ENCODE assay signal across 8 mouse cellular contexts in the genomic region with DNA sequence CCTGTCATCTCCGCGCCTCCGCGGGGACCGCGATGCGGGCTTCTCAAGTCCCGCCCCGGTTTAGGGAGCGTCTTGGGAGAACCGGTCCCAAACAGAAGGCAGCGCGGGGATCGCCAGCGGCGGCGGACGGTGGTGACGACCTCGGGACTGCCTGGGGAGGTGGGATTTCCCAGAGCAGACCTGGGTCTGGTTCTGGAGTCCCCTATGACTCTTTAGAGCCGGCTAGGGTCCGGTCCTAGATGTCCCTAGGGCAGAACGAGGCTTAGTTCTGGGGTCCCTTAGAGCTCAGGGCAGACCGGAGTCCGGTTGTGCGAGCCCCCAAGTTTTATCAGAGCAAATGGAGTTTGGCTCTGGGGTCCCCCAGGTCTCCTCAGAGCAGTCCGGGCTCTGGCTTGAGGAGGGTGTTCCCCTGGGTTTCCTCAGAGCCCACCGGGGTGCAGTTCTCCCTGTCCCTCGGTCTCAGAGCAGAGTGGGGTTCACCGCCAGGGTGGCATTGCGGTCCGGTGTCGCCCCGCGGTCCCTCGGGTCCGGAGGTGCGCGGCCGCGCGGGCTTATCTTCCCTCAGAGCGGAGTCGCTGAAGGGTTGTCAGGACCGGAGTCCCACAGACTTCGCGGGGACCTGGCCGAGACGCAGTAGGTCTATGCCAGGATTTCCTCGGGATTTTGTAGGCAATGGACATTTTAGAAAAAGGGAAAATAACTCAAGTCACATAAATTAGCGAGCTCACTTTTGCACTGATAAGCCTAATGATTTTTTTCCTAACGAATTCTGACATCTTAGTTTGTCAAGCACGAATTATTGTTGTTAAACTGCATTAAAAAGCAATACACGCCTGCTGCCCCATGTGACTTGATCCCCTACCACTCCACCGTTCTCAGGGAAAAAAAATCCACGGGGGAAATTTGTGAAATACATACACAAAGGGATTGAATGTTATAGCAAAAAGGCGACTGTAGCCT. TPM values are rescaled to one million over a fixed set of nuclear protein-coding genes. Genes with fewer than 3 reads are reported as not detected.
DNase-seq lines count a peak whose midpoint lies in the region; ATAC-seq and TF ChIP-seq lines count a peak whose summit lies in the region.

No protein-coding gene starts in this region.

- in situ Hi-C loops in ES-E14 (cut with MboI; ENCODE audit: low sequenced_read_pairs in 2 of 2, unreplicated experiment in 2 of 2), result no loop called here

- H3K4me1 ChIP-seq in ES-E14 (ENCODE audit: control insufficient read depth in 2 of 2, insufficient read depth in 2 of 2, low read length in 2 of 2, poor library complexity in 1 of 2), result no peaks in the 10 kb centered on the region
- H3K4me1 ChIP-seq in embryonic fibroblast, embryonic 13.5 days (ENCODE audit: control insufficient read depth, insufficient read depth, low read length), result no peaks in the 10 kb centered on the region
- peaks cover 5% of the 10 kb centered on the region for H3K4me1 ChIP-seq in midbrain, embryonic 11.5 days (ENCODE audit: control insufficient read depth, insufficient read depth, low read length)
- H3K4me1 ChIP-seq in stomach, postnatal 0 days (replicated peaks; ENCODE audit: control insufficient read depth, insufficient read depth), result no peaks in the 10 kb centered on the region

- H3K36me3 ChIP-seq in ES-E14 (ENCODE audit: control insufficient read depth, insufficient read depth, low read length, poor library complexity, severe bottlenecking), result no peaks in the 10 kb centered on the region
- no peaks in the 10 kb centered on the region for H3K36me3 ChIP-seq in midbrain, embryonic 11.5 days (ENCODE audit: control insufficient read depth, insufficient read depth, low read length)
- no peaks in the 10 kb centered on the region for H3K36me3 ChIP-seq in stomach, postnatal 0 days (ENCODE audit: control insufficient read depth, insufficient read depth, low read length)

- under 1% methylated on average over 56 of the region's 57 CpGs for WGBS in midbrain, embryonic 11.5 days
- WGBS in stomach, postnatal 0 days, result 2% methylated on average over 57 of the region's 57 CpGs

- peak; percentile 56 to 63 for DNase-seq in B cell, adult 2 months
- DNase-seq in ES-E14 (ENCODE audit: low read depth, low spot score), result no peak
- DNase-seq in heart, postnatal 10 days, result peak; percentile 49 to 65
- DNase-seq in kidney, postnatal 10 days, result peak; percentile 49
- peak; percentile 97 for DNase-seq in midbrain, embryonic 11.5 days (ENCODE audit: low spot score, missing footprints)
- peak; percentile 39 for DNase-seq in stomach, postnatal 0 days (ENCODE audit: low spot score)

- no peaks in the 10 kb centered on the region for H3K9me3 ChIP-seq in ES-E14 (ENCODE audit: control insufficient read depth, insufficient read depth, low read depth, low read length)
- H3K9me3 ChIP-seq in midbrain, embryonic 11.5 days (ENCODE audit: control insufficient read depth, low read length), result no peaks in the 10 kb centered on the region
- H3K9me3 ChIP-seq in stomach, postnatal 0 days (ENCODE audit: control insufficient read depth, low read length), result no peaks in the 10 kb centered on the region

- H3K4me2 ChIP-seq in midbrain, embryonic 11.5 days, result peak overlapping the region; percentile 53
- peak overlapping the region; percentile 70 for H3K4me2 ChIP-seq in stomach, postnatal 0 days (replicated peaks; ENCODE audit: low read depth)

- TF ChIP-seq CTCF in embryonic fibroblast, embryonic 13.5 days (IDR thresholded peaks at IDR 0.05; ENCODE audit: borderline replicate concordance, insufficient read depth, low read length), result no peak
- no peak for TF ChIP-seq CTCF in stomach, postnatal 0 days (IDR thresholded peaks at IDR 0.05; ENCODE audit: low read depth)

- no peak overlapping the region for H3K27ac ChIP-seq in ES-E14 (ENCODE audit: insufficient read depth, low read depth, low read length, poor library complexity, severe bottlenecking)
- H3K27ac ChIP-seq in embryonic fibroblast, embryonic 13.5 days (ENCODE audit: insufficient read depth, low read length), result no peak overlapping the region
- H3K27ac ChIP-seq in midbrain, embryonic 11.5 days (ENCODE audit: low read depth, low read length), result no peak overlapping the region
- H3K27ac ChIP-seq in stomach, postnatal 0 days (replicated peaks), result no peak overlapping the region

- peak overlapping the region; percentile 66 to 68 for H3K4me3 ChIP-seq in ES-E14 (ENCODE audit: insufficient read depth in 1 of 2, low read depth in 1 of 2, low read length in 2 of 2, poor library complexity in 1 of 2, severe bottlenecking in 1 of 2)
- peak overlapping the region; percentile 10; the same call in 1 of the 2 replicates for H3K4me3 ChIP-seq in embryonic fibroblast, embryonic 13.5 days (ENCODE audit: insufficient read depth, low read length)
- H3K4me3 ChIP-seq in midbrain, embryonic 11.5 days (ENCODE audit: low read depth, low read length), result peak overlapping the region; percentile 34
- peak overlapping the region; percentile 53 for H3K4me3 ChIP-seq in stomach, postnatal 0 days (ENCODE audit: low read depth, low read length)

- H3K27me3 ChIP-seq in midbrain, embryonic 11.5 days (ENCODE audit: control insufficient read depth, insufficient read depth, low read length), result peaks cover 49% of the 10 kb centered on the region
- H3K27me3 ChIP-seq in stomach, postnatal 0 days (ENCODE audit: control insufficient read depth, insufficient read depth, low read length), result no peaks in the 10 kb centered on the region; the same call in 1 of the 2 replicates

- peak overlapping the region; percentile 57; the same call in 1 of the 2 replicates for H3K9ac ChIP-seq in ES-E14 (ENCODE audit: insufficient read depth, low read depth, low read length, poor library complexity, severe bottlenecking)
- H3K9ac ChIP-seq in midbrain, embryonic 11.5 days (ENCODE audit: low read length), result no peak overlapping the region
- H3K9ac ChIP-seq in stomach, postnatal 0 days (ENCODE audit: low read length), result peak overlapping the region; percentile 70

- no peak for TF ChIP-seq EP300 in stomach, postnatal 0 days (optimal IDR thresholded peaks at IDR 0.05)

- ATAC-seq in midbrain, embryonic 11.5 days (ENCODE audit: low FRiP score), result peak; percentile 46; the same call in 1 of the 2 replicates
- peak; percentile 61 for ATAC-seq in stomach, postnatal 0 days (ENCODE audit: low FRiP score, low TSS enrichment)
- ATAC-seq in frontal cortex, adult (ENCODE audit: low TSS enrichment), result no peak

- TF ChIP-seq POLR2A in embryonic fibroblast, embryonic 13.5 days (IDR thresholded peaks at IDR 0.05; ENCODE audit: low read depth, low read length), result no peak

- intact Hi-C loops in heart, postnatal 10 days (cut with DNase I), result loop anchor here (10.0 kb wide), 2 partner anchors 138 to 408 kb away; no protein-coding TSS in a partner anchor

TF ChIP-seq in ES-E14, 5 proteins besides CTCF, POLR2A, EP300 and RAD21:
- TF ChIP-seq ZNF384 (IDR thresholded peaks at IDR 0.05; ENCODE audit: low read depth, low read length) (no peak), ZC3H11A (IDR thresholded peaks at IDR 0.05; ENCODE audit: borderline replicate concordance, low read depth, low read length) (no peak), MAFK (IDR thresholded peaks at IDR 0.05; ENCODE audit: insufficient read depth, low read depth, low read length) (no peak), CHD2 (IDR thresholded peaks at IDR 0.05; ENCODE audit: low read depth, low read length) (no peak), HCFC1 (IDR thresholded peaks at IDR 0.05; ENCODE audit: borderline replicate concordance, insufficient read depth, low read length) (no peak)

RNA-seq across cellular contexts. Expression of a gene that starts 0.7 kb away (rescaled TPM):
- total RNA-seq in ES-E14 (2012; rRNA removed), result 1.0 and 1.5 TPM in 2 replicates
- 2.7 and 4.0 TPM in 2 replicates for polyA plus RNA-seq in embryonic fibroblast, embryonic 13.5 days (2011; ENCODE audit: insufficient read length, low read depth, missing spikeins)
- total RNA-seq in heart, postnatal 10 days (2021), result 10 to 100 TPM; 35.9 to 46.6 TPM
- polyA plus RNA-seq in midbrain, embryonic 11.5 days (2014; fragmentation: Nextera tagmentation; extraction: Ambion mirVana), result 0.60 and 0.77 TPM in 2 replicates
- polyA plus RNA-seq in stomach, postnatal 0 days (2015; fragmentation: Nextera tagmentation; extraction: Ambion mirVana), result 45.2 and 47.2 TPM in 2 replicates

RNA-seq across cellular contexts. Expression of a gene that starts 47.8 kb away (rescaled TPM):
- total RNA-seq in ES-E14 (2012; rRNA removed), result 0.09 and 0.42 TPM in 2 replicates
- polyA plus RNA-seq in embryonic fibroblast, embryonic 13.5 days (2011; ENCODE audit: insufficient read length, low read depth, missing spikeins), result not detected in 2 replicates
- total RNA-seq in heart, postnatal 10 days (2021), result under 1 TPM; 0.12 to 0.29 TPM
- polyA plus RNA-seq in midbrain, embryonic 11.5 days (2014; fragmentation: Nextera tagmentation; extraction: Ambion mirVana), result 0.12 TPM in 1 of 2 replicates, not detected in the other
- polyA plus RNA-seq in stomach, postnatal 0 days (2015; fragmentation: Nextera tagmentation; extraction: Ambion mirVana), result 2.1 and 2.8 TPM in 2 replicates

Comparison
In these comparisons a context has a peak if more than half of its experiments do, and no peak if none do; other contexts are left out.
1. H3K4me3 ChIP-seq: peak in every context shown above with its lines; median percentile 67 in ES-E14; 53 in stomach, postnatal 0 days; 34 in midbrain, embryonic 11.5 days; 10 in embryonic fibroblast, embryonic 13.5 days.